In the genomic region with DNA sequence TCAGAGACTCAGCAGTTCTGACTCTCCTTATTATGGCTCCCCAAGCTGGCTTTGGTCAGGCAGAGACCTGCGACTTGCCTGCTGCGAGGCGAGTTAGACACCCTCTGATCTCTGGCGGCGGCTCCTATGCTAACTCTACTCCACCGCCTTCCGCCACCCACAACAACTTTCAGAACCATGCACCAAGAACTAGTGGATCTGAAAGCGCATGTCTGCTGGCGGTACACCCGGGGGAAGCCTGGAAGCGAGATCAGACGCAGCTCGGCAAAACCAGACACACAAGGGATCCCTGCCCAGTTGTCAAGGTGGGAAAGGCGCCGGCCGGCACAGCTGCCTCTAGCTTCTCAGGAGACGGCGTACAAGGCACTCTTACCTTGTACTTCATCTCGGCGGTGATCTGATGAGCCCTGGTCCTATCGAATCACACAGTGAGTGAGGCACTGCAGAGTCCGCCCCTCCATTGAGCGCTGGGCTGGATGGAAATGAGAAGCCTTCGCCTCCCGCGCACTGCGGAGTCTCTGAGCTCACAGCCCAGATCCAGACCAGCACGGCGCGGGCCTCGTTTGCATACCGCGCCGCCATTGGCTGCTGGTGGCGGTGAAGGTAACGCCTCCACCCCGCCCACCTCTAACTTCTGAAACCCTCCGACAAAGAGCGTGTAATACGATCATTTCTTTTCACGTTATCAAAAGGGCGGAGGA, we compare ENCODE assay signal across 8 mouse cellular contexts.
A peak's percentile ranks its signal among the peaks of the same experiment; 100 is the strongest.
DNase-seq lines count a peak whose midpoint lies in the region; ATAC-seq and TF ChIP-seq lines count a peak whose summit lies in the region.

No protein-coding gene starts in this region.

- peak overlapping the region; percentile 77 for H3K9ac ChIP-seq in heart, embryonic 11.5 days (ENCODE audit: low read depth, low read length)
- H3K9ac ChIP-seq in kidney, embryonic 15.5 days: peak overlapping the region; percentile 64

- DNase-seq in CD4-positive helper T cell, adult 2 months (ENCODE audit: low read depth, low spot score): peak; percentile 95
- peak; percentile 98 for DNase-seq in brain, embryonic 14.5 days (ENCODE audit: low read depth)
- peak; percentile 89 for DNase-seq in liver
- DNase-seq in monocyte, adult 2 months (ENCODE audit: low read depth in 1 of 2, low spot score in 2 of 2): peak; percentile 60 to 74
- DNase-seq in spleen, postnatal 14 days (ENCODE audit: low spot score in 2 of 2): peak; percentile 74 to 78

- peak overlapping the region; percentile 72 for H3K4me3 ChIP-seq in heart, embryonic 11.5 days (ENCODE audit: low read depth, low read length)
- peak overlapping the region; percentile 66 for H3K4me3 ChIP-seq in kidney, embryonic 15.5 days (replicated peaks)

- no peaks in the 10 kb centered on the region for H3K9me3 ChIP-seq in heart, embryonic 11.5 days (replicated peaks; ENCODE audit: control insufficient read depth, low read length)
- H3K9me3 ChIP-seq in kidney, embryonic 15.5 days (replicated peaks): no peaks in the 10 kb centered on the region

- H3K4me2 ChIP-seq in heart, embryonic 11.5 days: peak overlapping the region; percentile 79
- H3K4me2 ChIP-seq in kidney, embryonic 15.5 days: peak overlapping the region; percentile 73

- peak; percentile 81; the same call in 1 of the 2 replicates for TF ChIP-seq POLR2A in brain, embryonic 14.5 days (IDR thresholded peaks at IDR 0.05; ENCODE audit: borderline replicate concordance, extremely low read depth, insufficient read depth, insufficient read length, poor library complexity, severe bottlenecking)

- peak overlapping the region; percentile 88 for H3K27ac ChIP-seq in heart, embryonic 11.5 days (ENCODE audit: low read depth, low read length)
- peak overlapping the region; percentile 97 for H3K27ac ChIP-seq in kidney, embryonic 15.5 days

- no peak for TF ChIP-seq CTCF in brain, embryonic 14.5 days (IDR thresholded peaks at IDR 0.05; ENCODE audit: borderline replicate concordance, extremely low read depth, insufficient read depth, insufficient read length)

- peaks cover 16% of the 10 kb centered on the region for H3K4me1 ChIP-seq in heart, embryonic 11.5 days (ENCODE audit: control insufficient read depth, insufficient read depth, low read length)
- H3K4me1 ChIP-seq in kidney, embryonic 15.5 days: peaks cover 50% of the 10 kb centered on the region

- no peaks in the 10 kb centered on the region for H3K36me3 ChIP-seq in heart, embryonic 11.5 days (ENCODE audit: control insufficient read depth, insufficient read depth, low read length)
- no peaks in the 10 kb centered on the region for H3K36me3 ChIP-seq in kidney, embryonic 15.5 days

- under 1% methylated on average over 42 of the region's 42 CpGs for WGBS in heart, embryonic 11.5 days (ENCODE audit: insufficient replicate concordance)
- WGBS in kidney, embryonic 15.5 days: under 1% methylated on average over 42 of the region's 42 CpGs

- peak; percentile 99 for ATAC-seq in erythroblast, adult 5-6 weeks (replicated peaks; ENCODE audit: low FRiP score, poor library complexity, severe bottlenecking)
- peak; percentile 96 for ATAC-seq in heart, embryonic 11.5 days (replicated peaks; ENCODE audit: insufficient number of reproducible peaks, low FRiP score, low TSS enrichment)
- ATAC-seq in kidney, embryonic 15.5 days (replicated peaks; ENCODE audit: low FRiP score): peak; percentile 99

- 0 out of 2 replicates have a peak, but pooled peaks cover 3% of the 10 kb centered on the region for H3K27me3 ChIP-seq in heart, embryonic 11.5 days (ENCODE audit: control insufficient read depth, insufficient read depth, low read length)
- no peaks in the 10 kb centered on the region for H3K27me3 ChIP-seq in kidney, embryonic 15.5 days

Comparison
In these comparisons a context has a peak if more than half of its experiments do, and no peak if none do; other contexts are left out.
1. Peak in every context shown above with its lines: DNase-seq, ATAC-seq, H3K4me3 ChIP-seq and H3K27ac ChIP-seq.